Mouse (Mus musculus): ENCODE data around the gene Crtam. TPM values are rescaled to one million over a fixed set of nuclear protein-coding genes. Genes with fewer than 3 reads are reported as not detected.

Gene Crtam
- polyA plus RNA-seq (2012), result not detected in 2 replicates

GRCm38 (mm10) chr9:41004415-41004814 is at the start of gene Crtam:
TSS of gene Crtam (minus strand) at chr9:41004628.
- H3K4me3 ChIP-seq (replicated peaks), result no peak within 1 kb of the TSS
- H3K27me3 ChIP-seq (ENCODE audit: control insufficient read depth), result no peaks in the 10 kb centered on the region
- no peaks in the 10 kb centered on the region for H3K4me1 ChIP-seq (ENCODE audit: control insufficient read depth)
- H3K36me3 ChIP-seq (ENCODE audit: control insufficient read depth), result no peaks in the 10 kb centered on the region
- TF ChIP-seq GATA1 (IDR thresholded peaks at IDR 0.05; ENCODE audit: low read length), result no peak
- TF ChIP-seq TAL1 (IDR thresholded peaks at IDR 0.05; ENCODE audit: low read length), result no peak
- no peaks in the 10 kb centered on the region for H3K9me3 ChIP-seq (ENCODE audit: control insufficient read depth, low read length)

GRCm38 (mm10) chr9:41054166-41054565 is 49.7 kb upstream of the Crtam start:
- H3K36me3 ChIP-seq (ENCODE audit: control insufficient read depth), result no peaks in the 10 kb centered on the region
- H3K4me1 ChIP-seq (ENCODE audit: control insufficient read depth), result peaks cover 45% of the 10 kb centered on the region
- H3K9me3 ChIP-seq (ENCODE audit: control insufficient read depth, low read length), result no peaks in the 10 kb centered on the region
- H3K4me3 ChIP-seq (replicated peaks), result no peak overlapping the region
- TF ChIP-seq TAL1 (IDR thresholded peaks at IDR 0.05; ENCODE audit: low read length) (no peak), GATA1 (IDR thresholded peaks at IDR 0.05; ENCODE audit: low read length) (no peak)
- H3K27me3 ChIP-seq (ENCODE audit: control insufficient read depth), result 0 out of 2 replicates have a peak, but pooled peaks cover 3% of the 10 kb centered on the region

GRCm38 (mm10) chr9:41053478-41053877 is 49.0 kb upstream of the Crtam start:
- H3K27me3 ChIP-seq (ENCODE audit: control insufficient read depth), result 0 out of 2 replicates have a peak, but pooled peaks cover 3% of the 10 kb centered on the region
- TF ChIP-seq TAL1 (IDR thresholded peaks at IDR 0.05; ENCODE audit: low read length), result no peak
- no peaks in the 10 kb centered on the region for H3K9me3 ChIP-seq (ENCODE audit: control insufficient read depth, low read length)
- H3K4me3 ChIP-seq (replicated peaks), result no peak overlapping the region
- no peaks in the 10 kb centered on the region for H3K36me3 ChIP-seq (ENCODE audit: control insufficient read depth)
- H3K4me1 ChIP-seq (ENCODE audit: control insufficient read depth), result peaks cover 46% of the 10 kb centered on the region

- Histone ChIP-seq H3K27me3 (ENCODE audit: control insufficient read depth) (0 out of 2 replicates have a peak, but pooled peaks cover 3% of the 10 kb centered on the region), H3K4me1 (ENCODE audit: control insufficient read depth) (peaks cover 63% of the 10 kb centered on the region), H3K9me3 (ENCODE audit: control insufficient read depth, low read length) (no peaks in the 10 kb centered on the region), H3K36me3 (ENCODE audit: control insufficient read depth) (no peaks in the 10 kb centered on the region), H3K4me3 (replicated peaks) (no peak overlapping the region)
- no peak for TF ChIP-seq GATA1 (IDR thresholded peaks at IDR 0.05; ENCODE audit: low read length)
- TF ChIP-seq TAL1 (IDR thresholded peaks at IDR 0.05; ENCODE audit: low read length), result no peak
These were observed 46.9 kb upstream of the Crtam start for GRCm38 (mm10) chr9:41051080-41051932.

GRCm38 (mm10) chr9:41050331-41051079 is 46.1 kb upstream of the Crtam start:
- TF ChIP-seq TAL1 (IDR thresholded peaks at IDR 0.05; ENCODE audit: low read length) (no peak), GATA1 (IDR thresholded peaks at IDR 0.05; ENCODE audit: low read length) (no peak)
- Histone ChIP-seq H3K4me1 (ENCODE audit: control insufficient read depth) (peaks cover 68% of the 10 kb centered on the region), H3K9me3 (ENCODE audit: control insufficient read depth, low read length) (no peaks in the 10 kb centered on the region), H3K36me3 (ENCODE audit: control insufficient read depth) (no peaks in the 10 kb centered on the region), H3K4me3 (replicated peaks) (no peak overlapping the region), H3K27me3 (ENCODE audit: control insufficient read depth) (0 out of 2 replicates have a peak, but pooled peaks cover 3% of the 10 kb centered on the region)

- no peak for TF ChIP-seq GATA1 (IDR thresholded peaks at IDR 0.05; ENCODE audit: low read length)
- no peak for TF ChIP-seq TAL1 (IDR thresholded peaks at IDR 0.05; ENCODE audit: low read length)
- Histone ChIP-seq H3K9me3 (ENCODE audit: control insufficient read depth, low read length) (no peaks in the 10 kb centered on the region), H3K4me3 (replicated peaks) (no peak overlapping the region), H3K36me3 (ENCODE audit: control insufficient read depth) (no peaks in the 10 kb centered on the region), H3K27me3 (ENCODE audit: control insufficient read depth) (0 out of 2 replicates have a peak, but pooled peaks cover 2% of the 10 kb centered on the region), H3K4me1 (ENCODE audit: control insufficient read depth) (peaks cover 66% of the 10 kb centered on the region)
These were observed 44.9 kb upstream of the Crtam start for GRCm38 (mm10) chr9:41049282-41049681.

- Histone ChIP-seq H3K9me3 (ENCODE audit: control insufficient read depth, low read length) (no peaks in the 10 kb centered on the region), H3K27me3 (ENCODE audit: control insufficient read depth) (no peaks in the 10 kb centered on the region), H3K4me3 (replicated peaks) (no peak overlapping the region), H3K4me1 (ENCODE audit: control insufficient read depth) (peaks cover 63% of the 10 kb centered on the region), H3K36me3 (ENCODE audit: control insufficient read depth) (no peaks in the 10 kb centered on the region)
- TF ChIP-seq TAL1 (IDR thresholded peaks at IDR 0.05; ENCODE audit: low read length) (no peak), GATA1 (IDR thresholded peaks at IDR 0.05; ENCODE audit: low read length) (no peak)
These were observed 44.4 kb upstream of the Crtam start for GRCm38 (mm10) chr9:41048820-41049219.

GRCm38 (mm10) chr9:41048216-41048615 is 43.8 kb upstream of the Crtam start:
- Histone ChIP-seq H3K36me3 (ENCODE audit: control insufficient read depth) (no peaks in the 10 kb centered on the region), H3K4me1 (ENCODE audit: control insufficient read depth) (peaks cover 60% of the 10 kb centered on the region)
- TF ChIP-seq GATA1 (IDR thresholded peaks at IDR 0.05; ENCODE audit: low read length) (no peak), TAL1 (IDR thresholded peaks at IDR 0.05; ENCODE audit: low read length) (no peak)

GRCm38 (mm10) chr9:41047654-41048053 is 43.2 kb upstream of the Crtam start:
- no peak for TF ChIP-seq GATA1 (IDR thresholded peaks at IDR 0.05; ENCODE audit: low read length)
- no peak for TF ChIP-seq TAL1 (IDR thresholded peaks at IDR 0.05; ENCODE audit: low read length)
- Histone ChIP-seq H3K9me3 (ENCODE audit: control insufficient read depth, low read length) (no peaks in the 10 kb centered on the region), H3K36me3 (ENCODE audit: control insufficient read depth) (no peaks in the 10 kb centered on the region), H3K4me1 (ENCODE audit: control insufficient read depth) (peaks cover 58% of the 10 kb centered on the region), H3K4me3 (replicated peaks) (no peak overlapping the region), H3K27me3 (ENCODE audit: control insufficient read depth) (no peaks in the 10 kb centered on the region)

More at GRCm38 (mm10) chr9:41048216-41048615, 43.8 kb upstream of the Crtam start:
- no peak overlapping the region for H3K4me3 ChIP-seq (replicated peaks)
- H3K27me3 ChIP-seq (ENCODE audit: control insufficient read depth), result no peaks in the 10 kb centered on the region
- H3K9me3 ChIP-seq (ENCODE audit: control insufficient read depth, low read length), result no peaks in the 10 kb centered on the region
